Mouse (Mus musculus) cortical plate, adult 2 months (tissue): Measurements from ENCODE around the gene Chchd1.

Experiments used
- CTCF ChIP-seq: fragments of 200-500 bp; IDR thresholded peaks from 2 replicates; pipeline ENCODE4 v1.5.1; 2011; ENCODE audit warnings: mild to moderate bottlenecking, control low read depth, low read length; ENCODE audit not compliant: insufficient read depth; ENCODE audit errors: extremely low read depth
- POLR2A ChIP-seq: fragments of 200-500 bp; IDR thresholded peaks from 2 replicates; pipeline ENCODE4 v1.6.1; 2011; ENCODE audit warnings: mild to moderate bottlenecking, low read length, control low read depth; ENCODE audit not compliant: insufficient read depth; ENCODE audit errors: extremely low read depth

DNA sequence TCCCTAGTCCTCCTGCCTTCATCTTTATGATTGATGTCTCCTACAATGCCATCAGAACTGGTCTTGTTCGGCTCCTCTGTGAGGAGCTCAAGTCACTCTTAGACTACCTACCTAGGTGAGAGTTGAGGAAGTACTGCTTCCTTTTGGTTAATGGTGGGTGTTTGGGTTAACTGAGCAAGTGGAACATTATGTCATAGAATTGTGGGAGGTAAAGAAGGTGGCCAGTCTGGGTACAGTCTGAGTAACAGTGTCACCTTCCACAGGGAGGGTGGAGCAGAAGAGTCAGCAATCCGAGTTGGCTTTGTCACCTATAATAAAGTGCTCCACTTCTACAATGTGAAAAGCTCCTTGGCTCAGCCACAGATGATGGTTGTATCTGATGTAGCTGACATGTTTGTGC is 13.8 kb upstream of the Chchd1 start:
- TF ChIP-seq CTCF (no peak), POLR2A (no peak)
